Mouse (Mus musculus) cerebellum, adult 18-20 months (tissue): Measurements from ENCODE around the gene Epb41l4b.

Experiments used
- DNase-seq, 2 experiments: peaks; one replicate each; pipeline ENCODE4 v3.0.0; 2021

The Epb41l4b gene

GRCm38 (mm10) chr4:57153068-57153835 is 10.0 kb upstream of the Epb41l4b start:
- no peak for DNase-seq

- no peak for DNase-seq
Measured at GRCm38 (mm10) chr4:57148182-57148581, 4.9 kb upstream of the Epb41l4b start.

- DNase-seq, result peak; percentile 50 to 66
Measured at GRCm38 (mm10) chr4:57142374-57143025, 737 bp downstream of the Epb41l4b start.

- peak; percentile 82 to 84 for DNase-seq
Measured at GRCm38 (mm10) chr4:57141908-57142361, 1.3 kb downstream of the Epb41l4b start.

GRCm38 (mm10) chr4:57140992-57141717 is 2.1 kb downstream of the Epb41l4b start:
- DNase-seq, result peak; percentile 61 to 64

GRCm38 (mm10) chr4:57140200-57140799 is 2.9 kb downstream of the Epb41l4b start:
- no peak for DNase-seq

- peak; percentile 75 to 83 for DNase-seq
Measured at GRCm38 (mm10) chr4:57139433-57139832, 3.8 kb downstream of the Epb41l4b start.

GRCm38 (mm10) chr4:57138093-57138440 is 5.2 kb downstream of the Epb41l4b start:
- no peak for DNase-seq

- no peak for DNase-seq
Measured at GRCm38 (mm10) chr4:57137371-57138092, 5.7 kb downstream of the Epb41l4b start.

- no peak for DNase-seq
Measured at GRCm38 (mm10) chr4:57135431-57135830, 7.8 kb downstream of the Epb41l4b start.

- DNase-seq, result peak; percentile 88 to 90
Measured at GRCm38 (mm10) chr4:57134554-57134953, 8.7 kb downstream of the Epb41l4b start.

- DNase-seq, result no peak
Measured at GRCm38 (mm10) chr4:57131839-57132238, 11.4 kb downstream of the Epb41l4b start.

GRCm38 (mm10) chr4:57129718-57130515 is 13.3 kb downstream of the Epb41l4b start:
- no peak for DNase-seq

- DNase-seq, result peak; percentile 54 to 62
Measured at GRCm38 (mm10) chr4:57123003-57123402, 20.2 kb downstream of the Epb41l4b start.

GRCm38 (mm10) chr4:57122166-57122565 is 21.1 kb downstream of the Epb41l4b start:
- DNase-seq, result no peak

- no peak for DNase-seq
Measured at GRCm38 (mm10) chr4:57120563-57120962, 22.7 kb downstream of the Epb41l4b start.

- no peak for DNase-seq
Measured at GRCm38 (mm10) chr4:57119976-57120375, 23.3 kb downstream of the Epb41l4b start.

GRCm38 (mm10) chr4:57118883-57119282 is 24.4 kb downstream of the Epb41l4b start:
- no peak for DNase-seq

GRCm38 (mm10) chr4:57116278-57116677 is 27.0 kb downstream of the Epb41l4b start:
- no peak for DNase-seq

GRCm38 (mm10) chr4:57114617-57115592 is 28.3 kb downstream of the Epb41l4b start:
- no peak for DNase-seq
